Mouse (Mus musculus): ENCODE measurements around the gene Lekr1. TPM values are rescaled to one million over a fixed set of nuclear protein-coding genes. Genes with fewer than 3 reads are reported as not detected.

Lekr1 gene
- total RNA-seq, 1 experiment = 1.2 TPM

DNA sequence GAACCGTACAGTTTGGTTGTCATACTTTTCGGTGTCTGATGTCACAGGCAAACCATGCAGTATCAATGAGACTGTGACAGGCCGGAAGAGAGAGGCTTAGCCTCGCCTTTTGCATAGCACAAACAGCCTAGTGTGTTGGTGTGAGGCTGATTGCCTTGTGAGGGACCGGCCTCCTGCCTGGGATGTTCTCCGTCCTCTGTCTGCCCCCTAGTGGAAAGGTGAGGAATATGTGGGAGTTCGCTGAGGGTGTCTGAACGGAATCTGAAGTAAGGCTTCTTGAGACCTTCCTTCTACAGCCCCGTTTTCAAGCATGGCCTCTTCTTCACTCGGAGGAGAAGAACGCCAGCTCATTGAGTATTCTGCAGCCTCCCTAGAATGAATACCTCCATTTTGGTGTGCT, 197.3 kb downstream of the Lekr1 start:
- in situ Hi-C loops (cut with MboI; ENCODE audit: low sequenced_read_pairs in 2 of 2, unreplicated experiment in 2 of 2) = no loop called here
- H3K36me3 ChIP-seq (ENCODE audit: control insufficient read depth, insufficient read depth, low read length, poor library complexity, severe bottlenecking) = no peaks in the 10 kb centered on the region
- peak; percentile 73 for DNase-seq (ENCODE audit: low read depth, low spot score)
- no peaks in the 10 kb centered on the region for H3K9me3 ChIP-seq (ENCODE audit: control insufficient read depth, insufficient read depth, low read depth, low read length)
- H3K9ac ChIP-seq (ENCODE audit: insufficient read depth, low read depth, low read length, poor library complexity, severe bottlenecking) = no peak overlapping the region
- no peak overlapping the region for H3K27ac ChIP-seq (ENCODE audit: insufficient read depth, low read depth, low read length, poor library complexity, severe bottlenecking)
- no peak for TF ChIP-seq MAFK (IDR thresholded peaks at IDR 0.05; ENCODE audit: insufficient read depth, low read depth, low read length)
- TF ChIP-seq ZC3H11A (IDR thresholded peaks at IDR 0.05; ENCODE audit: borderline replicate concordance, low read depth, low read length) = peak; percentile 89; the same call in 1 of the 2 replicates
- H3K4me1 ChIP-seq (ENCODE audit: control insufficient read depth in 2 of 2, insufficient read depth in 2 of 2, low read length in 2 of 2, poor library complexity in 1 of 2) = peaks cover 5 to 6% of the 10 kb centered on the region in 2 experiments; a peak in 3 of 4 replicates
- no peak overlapping the region for H3K4me3 ChIP-seq (ENCODE audit: insufficient read depth in 1 of 2, low read depth in 1 of 2, low read length in 2 of 2, poor library complexity in 1 of 2, severe bottlenecking in 1 of 2)

DNA sequence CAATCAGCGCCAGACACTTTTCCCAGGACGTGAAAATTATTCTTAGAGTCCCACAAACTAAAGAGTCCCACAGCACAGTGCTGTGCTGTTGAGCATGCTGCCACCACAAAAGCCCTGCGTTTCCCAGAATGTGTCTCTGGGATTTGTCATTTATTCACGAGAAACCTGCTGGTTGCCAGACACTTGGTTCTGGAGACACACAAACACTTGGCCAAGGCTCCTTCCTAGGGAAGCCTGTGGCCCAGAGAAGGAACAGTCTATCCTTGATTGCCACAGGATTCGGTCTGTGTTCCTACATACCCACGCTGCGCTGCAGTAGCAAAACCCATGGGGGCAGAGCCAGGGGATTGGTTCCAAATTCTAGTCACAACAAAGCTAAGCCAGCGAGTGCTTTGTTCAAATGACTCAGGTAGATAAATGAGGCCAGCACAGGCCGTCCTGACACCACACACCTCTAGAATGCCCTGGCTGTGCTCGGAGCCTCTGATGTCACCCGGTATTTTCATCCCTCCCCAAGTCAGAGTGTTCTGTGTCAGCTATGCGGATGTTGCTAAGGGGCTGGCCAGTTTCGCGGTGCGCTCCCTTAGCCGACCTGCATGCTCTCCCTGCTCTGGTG, 197.8 kb downstream of the Lekr1 start:
- DNase-seq (ENCODE audit: low read depth, low spot score) = no peak
- H3K4me3 ChIP-seq (ENCODE audit: insufficient read depth in 1 of 2, low read depth in 1 of 2, low read length in 2 of 2, poor library complexity in 1 of 2, severe bottlenecking in 1 of 2) = no peak overlapping the region

GRCm38 (mm10) chr3:65868931-65869330, 202.9 kb downstream of the Lekr1 start:
- Histone ChIP-seq H3K4me1 (ENCODE audit: control insufficient read depth in 2 of 2, insufficient read depth in 2 of 2, low read length in 2 of 2, poor library complexity in 1 of 2) (peaks cover 4 to 11% of the 10 kb centered on the region in 2 experiments; a peak in 2 of 4 replicates), H3K27ac (ENCODE audit: insufficient read depth, low read depth, low read length, poor library complexity, severe bottlenecking) (no peak overlapping the region), H3K4me3 (ENCODE audit: insufficient read depth in 1 of 2, low read depth in 1 of 2, low read length in 2 of 2, poor library complexity in 1 of 2, severe bottlenecking in 1 of 2) (no peak overlapping the region), H3K9ac (ENCODE audit: insufficient read depth, low read depth, low read length, poor library complexity, severe bottlenecking) (no peak overlapping the region), H3K9me3 (ENCODE audit: control insufficient read depth, insufficient read depth, low read depth, low read length) (no peaks in the 10 kb centered on the region), H3K36me3 (ENCODE audit: control insufficient read depth, insufficient read depth, low read length, poor library complexity, severe bottlenecking) (no peaks in the 10 kb centered on the region)
- no peak for DNase-seq (ENCODE audit: low read depth, low spot score)
- in situ Hi-C loops (cut with MboI; ENCODE audit: low sequenced_read_pairs in 2 of 2, unreplicated experiment in 2 of 2) = no loop called here
- TF ChIP-seq CHD2 (IDR thresholded peaks at IDR 0.05; ENCODE audit: low read depth, low read length) (no peak), ZC3H11A (IDR thresholded peaks at IDR 0.05; ENCODE audit: borderline replicate concordance, low read depth, low read length) (no peak), MAFK (IDR thresholded peaks at IDR 0.05; ENCODE audit: insufficient read depth, low read depth, low read length) (no peak), ZNF384 (IDR thresholded peaks at IDR 0.05; ENCODE audit: low read depth, low read length) (no peak)

More for the DNA sequence above, 197.8 kb downstream of the Lekr1 start:
- TF ChIP-seq CHD2 (IDR thresholded peaks at IDR 0.05; ENCODE audit: low read depth, low read length) (no peak), ZNF384 (IDR thresholded peaks at IDR 0.05; ENCODE audit: low read depth, low read length) (no peak), MAFK (IDR thresholded peaks at IDR 0.05; ENCODE audit: insufficient read depth, low read depth, low read length) (no peak), HCFC1 (IDR thresholded peaks at IDR 0.05; ENCODE audit: borderline replicate concordance, insufficient read depth, low read length) (no peak)
- Histone ChIP-seq H3K27ac (ENCODE audit: insufficient read depth, low read depth, low read length, poor library complexity, severe bottlenecking) (no peak overlapping the region), H3K9me3 (ENCODE audit: control insufficient read depth, insufficient read depth, low read depth, low read length) (no peaks in the 10 kb centered on the region), H3K9ac (ENCODE audit: insufficient read depth, low read depth, low read length, poor library complexity, severe bottlenecking) (no peak overlapping the region), H3K4me1 (ENCODE audit: control insufficient read depth in 2 of 2, insufficient read depth in 2 of 2, low read length in 2 of 2, poor library complexity in 1 of 2) (peaks cover 5 to 6% of the 10 kb centered on the region in 2 experiments; a peak in 3 of 4 replicates), H3K36me3 (ENCODE audit: control insufficient read depth, insufficient read depth, low read length, poor library complexity, severe bottlenecking) (no peaks in the 10 kb centered on the region)
- in situ Hi-C loops (cut with MboI; ENCODE audit: low sequenced_read_pairs in 2 of 2, unreplicated experiment in 2 of 2) = no loop called here

- in situ Hi-C loops (cut with MboI; ENCODE audit: low sequenced_read_pairs in 2 of 2, unreplicated experiment in 2 of 2) = no loop called here
- no peak overlapping the region for H3K27ac ChIP-seq (ENCODE audit: insufficient read depth, low read depth, low read length, poor library complexity, severe bottlenecking)
- no peaks in the 10 kb centered on the region for H3K9me3 ChIP-seq (ENCODE audit: control insufficient read depth, insufficient read depth, low read depth, low read length)
- no peak for TF ChIP-seq CHD2 (IDR thresholded peaks at IDR 0.05; ENCODE audit: low read depth, low read length)
- no peak for TF ChIP-seq ZC3H11A (IDR thresholded peaks at IDR 0.05; ENCODE audit: borderline replicate concordance, low read depth, low read length)
- TF ChIP-seq MAFK (IDR thresholded peaks at IDR 0.05; ENCODE audit: insufficient read depth, low read depth, low read length) = no peak
- no peak for TF ChIP-seq ZNF384 (IDR thresholded peaks at IDR 0.05; ENCODE audit: low read depth, low read length)
- no peak for TF ChIP-seq HCFC1 (IDR thresholded peaks at IDR 0.05; ENCODE audit: borderline replicate concordance, insufficient read depth, low read length)
- H3K36me3 ChIP-seq (ENCODE audit: control insufficient read depth, insufficient read depth, low read length, poor library complexity, severe bottlenecking) = no peaks in the 10 kb centered on the region
- H3K4me1 ChIP-seq (ENCODE audit: control insufficient read depth in 2 of 2, insufficient read depth in 2 of 2, low read length in 2 of 2, poor library complexity in 1 of 2) = peaks cover 4 to 11% of the 10 kb centered on the region in 2 experiments; a peak in 2 of 4 replicates
- no peak overlapping the region for H3K9ac ChIP-seq (ENCODE audit: insufficient read depth, low read depth, low read length, poor library complexity, severe bottlenecking)
- H3K4me3 ChIP-seq (ENCODE audit: insufficient read depth in 1 of 2, low read depth in 1 of 2, low read length in 2 of 2, poor library complexity in 1 of 2, severe bottlenecking in 1 of 2) = no peak overlapping the region
- DNase-seq (ENCODE audit: low read depth, low spot score) = no peak
These were observed 203.7 kb downstream of the Lekr1 start for GRCm38 (mm10) chr3:65869724-65870123.

GRCm38 (mm10) chr3:65871188-65871603, 205.2 kb downstream of the Lekr1 start:
- TF ChIP-seq HCFC1 (IDR thresholded peaks at IDR 0.05; ENCODE audit: borderline replicate concordance, insufficient read depth, low read length) (no peak), MAFK (IDR thresholded peaks at IDR 0.05; ENCODE audit: insufficient read depth, low read depth, low read length) (no peak), CHD2 (IDR thresholded peaks at IDR 0.05; ENCODE audit: low read depth, low read length) (no peak), ZNF384 (IDR thresholded peaks at IDR 0.05; ENCODE audit: low read depth, low read length) (no peak), ZC3H11A (IDR thresholded peaks at IDR 0.05; ENCODE audit: borderline replicate concordance, low read depth, low read length) (no peak)
- H3K9me3 ChIP-seq (ENCODE audit: control insufficient read depth, insufficient read depth, low read depth, low read length) = no peaks in the 10 kb centered on the region
- H3K4me1 ChIP-seq (ENCODE audit: control insufficient read depth in 2 of 2, insufficient read depth in 2 of 2, low read length in 2 of 2, poor library complexity in 1 of 2) = peaks cover 4 to 11% of the 10 kb centered on the region in 2 experiments; a peak in 2 of 4 replicates
- H3K27ac ChIP-seq (ENCODE audit: insufficient read depth, low read depth, low read length, poor library complexity, severe bottlenecking) = no peak overlapping the region
- no peaks in the 10 kb centered on the region for H3K36me3 ChIP-seq (ENCODE audit: control insufficient read depth, insufficient read depth, low read length, poor library complexity, severe bottlenecking)
- in situ Hi-C loops (cut with MboI; ENCODE audit: low sequenced_read_pairs in 2 of 2, unreplicated experiment in 2 of 2) = no loop called here
- H3K9ac ChIP-seq (ENCODE audit: insufficient read depth, low read depth, low read length, poor library complexity, severe bottlenecking) = no peak overlapping the region
- DNase-seq (ENCODE audit: low read depth, low spot score) = no peak
- no peak overlapping the region for H3K4me3 ChIP-seq (ENCODE audit: insufficient read depth in 1 of 2, low read depth in 1 of 2, low read length in 2 of 2, poor library complexity in 1 of 2, severe bottlenecking in 1 of 2)
